Mouse (Mus musculus) CH12.LX (cell line): ENCODE data around the gene Rps6ka4. TPM values are rescaled to one million over a fixed set of nuclear protein-coding genes. Genes with fewer than 3 reads are reported as not detected.

Experiments used
- DNase-seq: peaks from one replicate; pipeline ENCODE4 v3.0.0-alpha.2; 2013; ENCODE audit errors: extremely low read depth
- H3K27ac ChIP-seq: 2 replicates; pipeline ENCODE4 v1.5.1; 2012; ENCODE audit warnings: low read depth, mild to moderate bottlenecking, control low read depth, moderate library complexity; ENCODE audit not compliant: insufficient read depth
- H3K27me3 ChIP-seq: replicated peaks from 2 replicates; pipeline ENCODE3; 2012; ENCODE audit warnings: inconsistent platforms
- H3K36me3 ChIP-seq, 2 experiments: replicated peaks in 1 of 2; 2 replicates each; pipeline versions ENCODE3 to v1.6.1; 2012; ENCODE audit warnings: inconsistent platforms in 1 of 2, low read length in 1 of 2, mild to moderate bottlenecking in 1 of 2, mixed read lengths in 1 of 2, moderate library complexity in 1 of 2; ENCODE audit not compliant: control insufficient read depth in 1 of 2, insufficient read depth in 1 of 2
- H3K4me1 ChIP-seq, 2 experiments: 2 replicates each; pipeline ENCODE4 v1.6.1; 2012; ENCODE audit warnings: inconsistent platforms in 1 of 2, moderate library complexity in 1 of 2; ENCODE audit not compliant: insufficient read depth in 2 of 2, control insufficient read depth in 1 of 2
- H3K4me2 ChIP-seq: 2 replicates; pipeline ENCODE4 v1.6.1; 2012; ENCODE audit warnings: low read depth, mild to moderate bottlenecking, control low read depth; ENCODE audit not compliant: poor library complexity, insufficient read depth, severe bottlenecking
- H3K4me3 ChIP-seq, 3 experiments: fragments of 150-350 bp in 1 of 3; sonication (generic) in 1 of 3; replicated peaks in 1 of 3; 2 replicates each; pipeline versions ENCODE3 to v1.5.1; 2011 to 2012; ENCODE audit warnings: low read depth in 2 of 3, low read length in 2 of 3, mild to moderate bottlenecking in 2 of 3, moderate library complexity in 2 of 3, control low read depth in 1 of 3, improper control_type of control experiment in 1 of 3, inconsistent platforms in 1 of 3, mixed read lengths in 1 of 3; ENCODE audit not compliant: poor library complexity in 1 of 3
- H3K79me2 ChIP-seq: replicated peaks from 2 replicates; pipeline ENCODE4 v1.6.1; 2012; ENCODE audit warnings: mild to moderate bottlenecking, moderate library complexity; ENCODE audit not compliant: control insufficient read depth, poor library complexity, insufficient read depth, severe bottlenecking; ENCODE audit errors: extremely low read depth
- H3K9ac ChIP-seq: 2 replicates; pipeline ENCODE4 v1.6.1; 2012; ENCODE audit warnings: low read depth, mild to moderate bottlenecking, control low read depth, moderate library complexity; ENCODE audit not compliant: insufficient read depth
- H3K9me3 ChIP-seq: replicated peaks from 2 replicates; pipeline ENCODE3; 2012; ENCODE audit warnings: low read length, inconsistent platforms, mixed read lengths
- CHD1 ChIP-seq: IDR thresholded peaks from 2 replicates; pipeline ENCODE4 v1.6.1; 2012; ENCODE audit warnings: low read depth, low read length, improper control_type of control experiment, inconsistent platforms
- CHD2 ChIP-seq: IDR thresholded peaks from 2 replicates; pipeline ENCODE4 v1.6.1; 2011; ENCODE audit warnings: low read length, improper control_type of control experiment
- E2F4 ChIP-seq: IDR thresholded peaks from 2 replicates; pipeline ENCODE4 v1.6.1; 2011; ENCODE audit warnings: low read depth, low read length, improper control_type of control experiment; ENCODE audit not compliant: insufficient replicate concordance
- ELF1 ChIP-seq: IDR thresholded peaks from 2 replicates; pipeline ENCODE4 v1.6.1; 2014; ENCODE audit warnings: low read depth, mild to moderate bottlenecking, inconsistent platforms, low read length, improper control_type of control experiment
- GABPA ChIP-seq: IDR thresholded peaks from 2 replicates; pipeline ENCODE4 v1.6.1; 2012; ENCODE audit warnings: low read depth, low read length, improper control_type of control experiment, inconsistent platforms; ENCODE audit not compliant: insufficient replicate concordance
- HCFC1 ChIP-seq: IDR thresholded peaks from 2 replicates; pipeline ENCODE4 v1.6.1; 2012; ENCODE audit warnings: low read depth, mild to moderate bottlenecking, inconsistent platforms, low read length, improper control_type of control experiment
- JUND ChIP-seq: conservative IDR thresholded peaks from 2 replicates; pipeline ENCODE4 v1.6.1; 2011; ENCODE audit warnings: low read depth, low read length, improper control_type of control experiment
- KAT2A ChIP-seq: IDR thresholded peaks from 2 replicates; pipeline ENCODE4 v1.6.1; 2012; ENCODE audit warnings: low read length, improper control_type of control experiment, inconsistent platforms; ENCODE audit not compliant: insufficient replicate concordance
- MAFK ChIP-seq: IDR thresholded peaks from 2 replicates; pipeline ENCODE4 v1.6.1; 2011; ENCODE audit warnings: low read length, improper control_type of control experiment; ENCODE audit not compliant: insufficient replicate concordance
- MXI1 ChIP-seq: IDR thresholded peaks from 2 replicates; pipeline ENCODE4 v1.6.1; 2011; ENCODE audit warnings: mild to moderate bottlenecking, low read depth, low read length, improper control_type of control experiment
- MYC ChIP-seq: IDR thresholded peaks from 2 replicates; pipeline ENCODE4 v1.6.1; 2011; ENCODE audit warnings: low read depth, mild to moderate bottlenecking, improper control_type of control experiment, low read length
- NELFE ChIP-seq: IDR thresholded peaks from 2 replicates; pipeline ENCODE4 v1.6.1; 2011; ENCODE audit warnings: low read depth, low read length, improper control_type of control experiment
- NRF1 ChIP-seq: IDR thresholded peaks from 2 replicates; pipeline ENCODE4 v1.6.1; 2014; ENCODE audit warnings: low read depth, mild to moderate bottlenecking, inconsistent platforms, low read length, improper control_type of control experiment, moderate library complexity
- RCOR1 ChIP-seq: conservative IDR thresholded peaks from 2 replicates; pipeline ENCODE4 v1.6.1; 2012; ENCODE audit warnings: low read depth, mild to moderate bottlenecking, inconsistent platforms, low read length, improper control_type of control experiment
- SMC3 ChIP-seq: IDR thresholded peaks from 2 replicates; pipeline ENCODE4 v1.6.1; 2011; ENCODE audit warnings: low read depth, low read length, improper control_type of control experiment
- TBP ChIP-seq: conservative IDR thresholded peaks from 2 replicates; pipeline ENCODE4 v1.6.1; 2011; ENCODE audit warnings: low read depth, low read length, improper control_type of control experiment
- TCF12 ChIP-seq: IDR thresholded peaks from 2 replicates; pipeline ENCODE4 v1.6.1; 2014; ENCODE audit warnings: low read depth, mild to moderate bottlenecking, inconsistent platforms, low read length, improper control_type of control experiment
- USF1 ChIP-seq: IDR thresholded peaks from 2 replicates; pipeline ENCODE4 v1.6.1; 2014; ENCODE audit warnings: low read depth, mild to moderate bottlenecking, inconsistent platforms, low read length, improper control_type of control experiment
- ZKSCAN1 ChIP-seq: IDR thresholded peaks from 2 replicates; pipeline ENCODE4 v1.6.1; 2012; ENCODE audit warnings: low read depth, inconsistent platforms, low read length, improper control_type of control experiment, borderline replicate concordance
- ZMIZ1 ChIP-seq: IDR thresholded peaks from 2 replicates; pipeline ENCODE4 v1.6.1; 2012; ENCODE audit warnings: low read depth, mild to moderate bottlenecking, inconsistent platforms, low read length, improper control_type of control experiment
- ZNF384 ChIP-seq: IDR thresholded peaks from 2 replicates; pipeline ENCODE4 v1.6.1; 2012; ENCODE audit warnings: low read depth, low read length, improper control_type of control experiment, inconsistent platforms
- dilution Hi-C: fragments of 300-500 bp; cut with MboI; formaldehyde crosslinking; loops from 2 replicates; pipeline ENCODE4 v1.14.3; 2020; ENCODE audit warnings: low sequenced_read_pairs; ENCODE audit not compliant: extremely low pct_unique_long_range_greater_than_20kb, extremely low pct_ligation_motif_present
- in situ Hi-C: fragments of 300-500 bp; cut with MboI; formaldehyde crosslinking; loops from 3 replicates; pipeline ENCODE4 v1.14.3; 2019; ENCODE audit warnings: low sequenced_read_pairs, low pct_ligation_motif_present, low pct_unique_long_range_greater_than_20kb, mixed read lengths
- polyA plus RNA-seq: library from polyadenylated mRNA; unstranded; fragments of >175 nt; gene quantifications from 2 replicates; pipeline ENCODE4 v1.2.1, GENCODE M21; 2012; ENCODE audit warnings: low read depth; ENCODE audit not compliant: insufficient read length
- total RNA-seq, 2 experiments: library from RNA; depleted of rRNA; stranded (reverse); fragments of 300-350 nt in 1 of 2; fragments of >200 nt in 1 of 2; gene quantifications; 2 replicates each; pipeline ENCODE4 v1.2.3; 2012 to 2014

Gene Rps6ka4
- total and polyA plus RNA-seq, 3 experiments = 6.6 to 14.0 (median 7.8) TPM

- Histone ChIP-seq H3K36me3 (peaks cover 49 to 98% of the 10 kb centered on the region in 2 experiments), H3K4me1 (peaks cover 0 to 6% of the 10 kb centered on the region in 2 experiments; a peak in 2 of 4 replicates), H3K4me2 (no peak overlapping the region), H3K9me3 (peaks cover 5% of the 10 kb centered on the region), H3K27ac (no peak overlapping the region), H3K4me3 (no peak overlapping the region), H3K79me2 (no peaks in the 10 kb centered on the region), H3K9ac (no peak overlapping the region), H3K27me3 (no peaks in the 10 kb centered on the region)
- dilution Hi-C loops = no loop called here
- in situ Hi-C loops = no loop called here
- TF ChIP-seq SMC3 (no peak), MAFK (no peak), HCFC1 (no peak), TCF12 (no peak), E2F4 (no peak), ZKSCAN1 (no peak), NELFE (no peak), TBP (no peak), JUND (no peak)
- DNase-seq = no peak
Observed at GRCm38 (mm10) chr19:6832363-6832762, 8.1 kb downstream of the Rps6ka4 start.

GRCm38 (mm10) chr19:6831331-6831730 is 9.1 kb downstream of the Rps6ka4 start:
- H3K9me3 ChIP-seq = peaks cover 5% of the 10 kb centered on the region
- no peaks in the 10 kb centered on the region for H3K79me2 ChIP-seq
- H3K27ac ChIP-seq = no peak overlapping the region
- in situ Hi-C loops (no loop called here), dilution Hi-C loops (no loop called here)
- no peak overlapping the region for H3K4me3 ChIP-seq
- H3K4me1 ChIP-seq = peaks cover 0 to 6% of the 10 kb centered on the region in 2 experiments; a peak in 2 of 4 replicates
- no peaks in the 10 kb centered on the region for H3K27me3 ChIP-seq
- H3K36me3 ChIP-seq = peaks cover 39 to 87% of the 10 kb centered on the region in 2 experiments
- no peak overlapping the region for H3K4me2 ChIP-seq
- no peak for TF ChIP-seq ELF1
- no peak for TF ChIP-seq MXI1
- TF ChIP-seq KAT2A = no peak
- no peak for TF ChIP-seq CHD2
- TF ChIP-seq CHD1 = no peak
- TF ChIP-seq ZMIZ1 = no peak
- no peak for TF ChIP-seq MYC
- no peak for TF ChIP-seq ZNF384
- TF ChIP-seq NRF1 = no peak
- no peak for TF ChIP-seq ZKSCAN1
- TF ChIP-seq TBP = no peak
- no peak for TF ChIP-seq GABPA
- no peak for TF ChIP-seq RCOR1
- no peak for TF ChIP-seq TCF12
- no peak for TF ChIP-seq USF1
- no peak overlapping the region for H3K9ac ChIP-seq
- no peak for DNase-seq
